Mouse (Mus musculus) retina, adult 2 months (tissue): ENCODE results near the gene Pim3.

Experiments used
- DNase-seq: peaks from one replicate; pipeline ENCODE4 v3.0.0-alpha.2; 2012; ENCODE audit warnings: low read depth, low spot score

The Pim3 gene

DNA sequence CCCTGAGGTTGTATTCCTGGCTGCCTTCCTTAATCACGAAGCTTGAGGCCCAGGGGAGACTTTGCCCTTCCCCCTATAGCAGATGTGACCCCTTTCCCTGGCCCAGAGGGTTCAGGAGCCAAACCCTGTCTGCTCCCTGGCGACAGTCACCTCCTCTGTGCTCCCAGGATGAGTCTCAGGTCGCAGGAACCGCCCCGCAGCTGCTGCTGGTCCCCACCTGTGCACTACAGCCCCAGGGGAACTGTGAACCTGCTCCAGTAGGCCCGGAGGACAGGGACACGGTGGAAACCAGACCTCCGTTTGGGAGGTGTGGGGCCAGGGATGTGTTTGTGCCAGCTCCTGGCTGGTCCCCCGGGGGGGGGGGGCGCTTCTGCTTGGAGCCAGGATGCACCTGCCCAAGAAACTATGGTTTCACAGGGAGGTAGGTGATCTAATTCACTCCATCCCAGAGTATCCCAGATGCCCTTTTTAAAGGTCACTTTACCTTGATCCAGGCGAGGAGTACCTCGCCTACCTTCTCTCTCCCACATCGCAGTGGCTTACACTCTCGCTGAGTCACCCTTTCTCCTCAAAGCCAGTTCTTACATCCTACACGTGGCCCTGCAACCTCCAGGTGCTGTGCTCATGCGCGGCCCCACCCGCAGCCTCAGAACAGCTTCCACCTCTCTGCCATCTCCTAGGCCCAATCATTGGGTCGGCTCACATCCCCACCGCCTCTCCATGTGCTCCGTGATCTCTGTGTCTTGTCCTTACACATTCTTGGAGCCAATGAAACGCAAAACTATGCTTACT lies 19.5 kb downstream of the Pim3 start:
- no peak for DNase-seq

- DNase-seq, result no peak
Observed at GRCm38 (mm10) chr15:88882851-88883250, 20.9 kb downstream of the Pim3 start.

- no peak for DNase-seq
Observed at GRCm38 (mm10) chr15:88883342-88883741, 21.4 kb downstream of the Pim3 start.

DNA sequence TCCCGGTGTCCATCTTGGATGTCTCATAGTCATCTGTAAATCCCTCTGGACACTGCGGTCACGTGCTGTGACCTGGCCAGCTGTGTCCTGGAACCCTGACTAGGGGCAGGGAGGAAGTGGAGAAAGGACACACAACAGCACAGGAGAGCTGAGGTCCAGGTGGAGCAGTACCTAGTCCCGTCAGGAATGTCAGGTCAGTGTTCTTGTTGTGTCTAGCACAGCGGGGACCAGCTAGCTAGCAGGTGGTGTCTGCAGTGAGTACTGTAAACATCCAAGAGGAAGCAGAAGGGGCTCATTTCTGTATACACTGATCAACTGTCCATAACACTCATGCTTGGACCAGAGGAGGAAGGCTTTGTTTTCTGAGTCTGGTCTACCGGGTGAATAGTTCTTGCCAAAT lies 23.4 kb downstream of the Pim3 start:
- DNase-seq, result no peak

DNA sequence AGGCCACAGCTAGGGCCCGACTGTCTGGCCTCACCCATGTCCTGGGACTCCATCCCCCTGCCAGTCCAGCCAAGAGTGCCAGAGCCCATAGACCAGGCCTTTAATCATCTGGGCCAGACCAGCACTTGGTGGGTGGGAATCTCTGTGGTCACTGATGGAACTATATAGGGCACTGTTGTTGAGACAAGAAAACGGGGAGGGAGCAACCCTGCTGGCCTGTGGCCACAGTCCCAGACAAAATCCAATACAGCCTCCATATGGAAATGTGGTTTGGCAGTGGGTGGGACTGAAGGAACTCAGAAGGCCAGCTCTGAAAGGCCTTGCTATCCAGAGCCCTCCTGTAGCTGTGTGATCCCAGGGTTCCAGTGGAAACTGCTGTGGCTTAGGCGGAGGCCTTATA lies 27.0 kb downstream of the Pim3 start:
- no peak for DNase-seq

DNA sequence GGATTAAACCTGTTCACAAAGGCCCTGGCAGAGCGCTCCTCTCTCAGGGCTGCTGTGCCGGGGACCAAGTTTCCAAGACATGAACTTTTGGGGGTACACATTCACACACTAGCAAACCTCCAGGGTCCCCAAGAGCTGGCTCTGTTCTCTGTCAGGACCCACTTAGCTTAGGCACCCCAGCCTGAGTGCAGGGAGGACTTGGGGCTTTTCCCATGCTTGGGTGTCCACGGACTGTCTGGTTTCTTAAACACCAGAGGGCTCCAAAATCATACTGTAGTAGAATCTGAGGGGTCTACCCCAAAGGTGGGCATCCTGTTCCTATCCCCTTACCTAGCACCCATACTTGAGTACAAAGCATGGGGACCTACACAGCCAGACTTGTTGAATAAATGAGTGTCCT lies 28.0 kb downstream of the Pim3 start:
- DNase-seq, result no peak

DNA sequence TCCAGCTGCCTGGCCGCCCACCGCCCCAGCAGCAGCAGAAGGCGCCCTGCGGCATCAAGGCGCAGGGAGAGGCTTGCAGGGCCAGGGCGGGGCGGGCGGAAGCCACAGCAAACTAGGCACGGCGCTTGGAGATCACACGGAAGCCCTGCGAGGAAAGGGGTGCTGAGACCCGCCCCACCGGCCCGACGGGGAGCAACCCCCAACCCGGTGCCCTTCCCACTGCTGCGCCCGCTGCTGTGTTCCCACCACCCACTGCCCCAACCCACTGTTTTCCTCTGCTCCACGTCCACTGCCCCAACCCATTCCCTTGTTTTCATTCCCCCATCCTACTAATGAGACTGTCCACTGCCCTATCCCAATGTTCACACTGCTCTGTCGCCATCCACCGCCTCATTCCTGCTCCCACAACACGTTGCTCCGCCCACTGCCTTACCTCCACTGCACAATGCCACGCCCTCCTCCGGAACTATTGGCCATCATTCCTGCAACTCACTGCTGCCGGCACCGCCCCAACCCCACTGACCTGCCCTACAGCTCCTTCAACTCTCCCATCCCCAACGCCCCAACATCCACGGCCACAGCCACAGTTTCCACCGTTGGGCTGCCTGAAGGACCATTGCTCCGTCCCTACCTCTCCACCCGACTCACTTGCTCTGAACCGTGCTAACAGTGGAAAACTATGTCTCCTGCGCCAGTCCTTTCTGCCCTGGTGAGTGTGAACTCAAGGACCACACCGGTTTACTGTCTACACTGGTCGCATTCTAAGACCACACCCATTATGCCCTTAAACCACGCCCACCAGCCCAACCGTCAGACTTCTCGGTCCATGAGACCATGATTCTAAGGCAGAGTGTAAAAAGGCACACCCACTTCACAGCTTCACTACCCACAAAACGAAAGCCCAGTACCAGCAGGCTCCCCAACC lies 29.0 kb downstream of the Pim3 start:
- peak; percentile 9 for DNase-seq

DNA sequence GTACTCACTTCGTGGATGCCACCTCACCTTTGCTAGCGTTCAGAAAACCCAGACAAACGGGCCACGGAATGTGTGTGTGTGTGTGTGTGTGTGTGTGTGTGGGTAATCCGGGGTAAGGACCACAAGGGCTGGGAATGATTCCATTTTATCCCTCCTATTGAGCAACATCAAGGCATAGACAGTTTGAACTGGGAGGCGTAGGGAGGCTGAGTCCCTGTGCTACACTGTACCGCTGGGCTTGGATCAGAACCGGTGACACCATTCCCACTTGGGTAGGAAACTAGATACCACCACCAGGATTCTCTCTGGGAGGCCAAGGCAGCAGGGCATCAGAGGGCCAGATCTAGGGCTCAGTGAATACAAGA lies 29.7 kb downstream of the Pim3 start:
- DNase-seq, result no peak

- DNase-seq, result no peak
Observed at GRCm38 (mm10) chr15:88892252-88892651, 30.3 kb downstream of the Pim3 start.

DNA sequence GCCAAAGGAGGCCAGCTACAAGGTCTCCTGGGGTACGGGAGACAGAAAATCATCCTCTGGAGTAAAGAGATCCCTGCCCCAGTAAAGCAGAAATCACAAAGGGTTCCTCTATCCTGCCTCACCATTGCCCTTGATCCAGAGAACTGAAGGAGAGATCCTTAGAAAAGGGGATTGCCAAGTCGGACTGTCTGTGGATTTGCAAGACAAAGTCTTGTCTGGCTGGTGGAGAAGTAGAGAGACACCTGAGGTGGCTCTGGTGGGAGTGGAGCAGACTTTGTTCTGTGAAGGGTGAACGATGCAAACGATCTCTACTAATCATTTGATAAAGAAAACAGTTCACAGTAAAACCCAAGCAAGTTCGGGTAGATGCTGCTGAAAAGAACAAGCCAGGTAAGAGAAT lies 30.9 kb downstream of the Pim3 start:
- no peak for DNase-seq

DNA sequence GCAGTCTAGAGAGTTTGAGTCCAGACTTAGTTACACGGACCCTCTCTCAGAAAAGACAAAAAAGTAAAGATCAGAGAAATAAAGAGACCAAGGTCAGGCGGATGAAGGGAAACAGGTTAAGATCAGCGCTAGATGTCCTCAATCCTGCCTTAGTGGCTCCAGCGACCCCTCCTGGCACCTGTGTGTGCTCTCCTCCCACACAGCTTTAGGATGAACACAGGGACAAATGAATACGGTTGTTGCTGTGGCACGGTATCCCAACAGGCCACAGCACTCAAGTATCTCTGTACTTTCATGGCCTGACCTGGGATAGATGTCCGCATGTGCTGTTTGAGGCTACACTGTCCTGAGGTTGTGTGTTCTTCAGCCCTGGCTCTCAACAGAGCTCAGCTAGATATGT lies 33.1 kb downstream of the Pim3 start:
- DNase-seq, result no peak

DNA sequence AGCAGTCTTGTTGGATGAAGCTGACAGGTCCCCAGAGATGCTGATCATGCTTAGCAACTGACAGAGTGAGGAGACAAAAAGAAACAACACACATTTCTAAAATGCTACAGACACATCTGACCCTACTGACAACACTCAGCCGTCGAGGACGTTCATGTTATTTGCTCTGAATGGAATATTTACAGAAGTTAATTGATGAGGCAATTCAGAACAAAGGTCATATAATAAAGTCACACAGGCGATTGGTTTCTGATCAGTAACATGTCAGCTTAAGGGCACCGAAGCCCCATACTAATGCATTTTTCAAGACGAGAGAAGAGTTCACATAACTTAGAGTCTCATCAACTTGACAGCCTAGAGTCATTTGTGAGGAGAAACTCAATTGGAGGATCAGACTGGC lies 33.9 kb downstream of the Pim3 start:
- DNase-seq, result no peak

GRCm38 (mm10) chr15:88896341-88896980 lies 34.5 kb downstream of the Pim3 start:
- no peak for DNase-seq

GRCm38 (mm10) chr15:88902200-88902875 lies 40.4 kb downstream of the Pim3 start:
- DNase-seq, result no peak

GRCm38 (mm10) chr15:88903086-88903485 lies 41.1 kb downstream of the Pim3 start:
- DNase-seq, result no peak

- no peak for DNase-seq
Observed at GRCm38 (mm10) chr15:88904056-88904811, 42.2 kb downstream of the Pim3 start.

- no peak for DNase-seq
Observed at GRCm38 (mm10) chr15:88906347-88906746, 44.4 kb downstream of the Pim3 start.

- no peak for DNase-seq
Observed at GRCm38 (mm10) chr15:88915046-88915445, 53.1 kb downstream of the Pim3 start.
